In the genomic region with DNA sequence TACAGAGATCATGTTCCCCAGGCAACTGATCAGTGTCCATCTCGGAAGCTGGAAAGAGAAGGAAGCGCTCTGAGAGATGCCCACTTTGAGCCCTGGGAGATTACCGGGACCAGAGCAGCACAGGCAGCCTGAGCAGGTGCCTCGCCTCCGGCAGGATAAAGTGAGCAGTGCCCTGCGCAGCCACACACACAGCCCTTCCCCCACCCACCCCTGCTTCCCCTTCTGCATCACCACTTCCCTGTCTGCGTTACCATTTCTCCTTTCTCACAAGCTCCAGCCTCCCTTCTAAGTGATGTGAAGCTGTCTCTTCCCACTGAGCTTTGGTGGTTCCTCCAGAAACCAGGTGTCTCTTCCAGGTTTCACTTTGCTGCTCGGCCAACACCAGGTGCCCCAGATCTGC, we compare ENCODE assay signal across 12 mouse cellular contexts. TPM values are rescaled to one million over a fixed set of nuclear protein-coding genes. Genes with fewer than 3 reads are reported as not detected.
DNase-seq lines count a peak whose midpoint lies in the region; ATAC-seq and TF ChIP-seq lines count a peak whose summit lies in the region.
"Had no signal": no experiment of that assay in that cellular context is flagged by ENCODE, and none has a peak within 500 bp of the region (broad histone marks: within the 10 kb centered on the region; RNA-seq: fewer than 3 reads in every experiment).

No protein-coding gene starts in this region.

- no peak for ATAC-seq in kidney, embryonic 15.5 days (replicated peaks; ENCODE audit: low FRiP score)
- ATAC-seq in liver, embryonic 16.5 days (ENCODE audit: low read depth): no peak

- no peaks in the 10 kb centered on the region for H3K27me3 ChIP-seq in kidney, embryonic 15.5 days
- peaks cover 8% of the 10 kb centered on the region for H3K27me3 ChIP-seq in E14TG2a.4 (ENCODE audit: insufficient read depth, low read length)
- no peaks in the 10 kb centered on the region for H3K27me3 ChIP-seq in liver, embryonic 16.5 days (ENCODE audit: control insufficient read depth, insufficient read depth, low read depth, low read length)
- H3K27me3 ChIP-seq: neural tube, embryonic 12.5 days had no signal

- no peaks in the 10 kb centered on the region for H3K9me3 ChIP-seq in kidney, embryonic 15.5 days (replicated peaks)
- H3K9me3 ChIP-seq in E14TG2a.4 (ENCODE audit: low read length): no peaks in the 10 kb centered on the region
- H3K9me3 ChIP-seq in liver, embryonic 16.5 days (replicated peaks; ENCODE audit: control insufficient read depth, low read length): no peaks in the 10 kb centered on the region
- H3K9me3 ChIP-seq: neural tube, embryonic 12.5 days had no signal

- H3K36me3 ChIP-seq in kidney, embryonic 15.5 days: no peaks in the 10 kb centered on the region
- H3K36me3 ChIP-seq in E14TG2a.4 (ENCODE audit: insufficient read depth, low read length): peaks cover 10% of the 10 kb centered on the region
- no peaks in the 10 kb centered on the region for H3K36me3 ChIP-seq in liver, embryonic 16.5 days (ENCODE audit: control insufficient read depth, insufficient read depth)
- H3K36me3 ChIP-seq: neural tube, embryonic 12.5 days had no signal

- H3K4me3 ChIP-seq in kidney, embryonic 15.5 days (replicated peaks): no peak overlapping the region
- H3K4me3 ChIP-seq in E14TG2a.4 (replicated peaks; ENCODE audit: low read length): peak overlapping the region; percentile 48; the same call in 1 of the 2 replicates
- H3K4me3 ChIP-seq in liver, embryonic 16.5 days (ENCODE audit: low read depth, low read length): no peak overlapping the region
- H3K4me3 ChIP-seq: neural tube, embryonic 12.5 days had no signal

- H3K27ac ChIP-seq in kidney, embryonic 15.5 days: peak overlapping the region; percentile 48
- 0 out of 2 replicates have a peak overlapping the region, but pooled peaks have one; percentile 13 for H3K27ac ChIP-seq in liver, embryonic 16.5 days (ENCODE audit: low read length)
- H3K27ac ChIP-seq: neural tube, embryonic 12.5 days had no signal

- WGBS in kidney, embryonic 15.5 days: 51% methylated on average over 8 of the region's 8 CpGs
- 13% methylated on average over 8 of the region's 8 CpGs for WGBS in liver, embryonic 16.5 days (ENCODE audit: insufficient replicate concordance)

- DNase-seq in kidney, adult 9 months: no peak
- DNase-seq in ZHBTc4 (ENCODE audit: low read depth, low spot score) (peak; percentile 48), MN1 (ENCODE audit: low spot score) (no peak)
- DNase-seq in yolk sac, embryonic 10.5 days (ENCODE audit: low spot score): no peak
- DNase-seq in ovary, adult 18-20 months (ENCODE audit: low spot score): no peak
- DNase-seq: adrenal gland, postnatal 36 days; kidney, postnatal 14 days; thymus, postnatal 36 days had no signal

- H3K4me2 ChIP-seq in kidney, embryonic 15.5 days: 0 out of 2 replicates have a peak overlapping the region, but pooled peaks have one; percentile 19
- no peak overlapping the region for H3K4me2 ChIP-seq in liver, embryonic 16.5 days (ENCODE audit: low read depth, low read length)
- H3K4me2 ChIP-seq: neural tube, embryonic 12.5 days had no signal

- H3K4me1 ChIP-seq in kidney, embryonic 15.5 days: peaks cover 23% of the 10 kb centered on the region
- H3K4me1 ChIP-seq in E14TG2a.4 (replicated peaks; ENCODE audit: low read depth, low read length): peaks cover 72% of the 10 kb centered on the region
- H3K4me1 ChIP-seq in liver, embryonic 16.5 days (ENCODE audit: control insufficient read depth, low read depth, low read length): peaks cover 2% of the 10 kb centered on the region

- no peak overlapping the region for H3K9ac ChIP-seq in kidney, embryonic 15.5 days
- H3K9ac ChIP-seq in liver, embryonic 16.5 days (ENCODE audit: low read depth, low read length): no peak overlapping the region
- H3K9ac ChIP-seq: neural tube, embryonic 12.5 days had no signal

- no peak for TF ChIP-seq CTCF in E14TG2a.4 (conservative IDR thresholded peaks at IDR 0.05; ENCODE audit: low read length)

RNA-seq across cellular contexts. Expression of gene Notch4, which starts 2.9 kb away (rescaled TPM):
- polyA plus RNA-seq in kidney, embryonic 15.5 days (2015; fragmentation: Nextera tagmentation; extraction: Ambion mirVana): 8.7 and 11.8 TPM in 2 replicates
- polyA plus RNA-seq in liver, embryonic 16.5 days (2015; fragmentation: Nextera tagmentation; extraction: Ambion mirVana): 0.71 and 0.81 TPM in 2 replicates

RNA-seq across cellular contexts. Expression of gene Gpsm3, which starts 28.4 kb away (rescaled TPM):
- polyA plus RNA-seq in kidney, embryonic 15.5 days (2015; fragmentation: Nextera tagmentation; extraction: Ambion mirVana): 20.8 and 22.6 TPM in 2 replicates
- polyA plus RNA-seq in liver, embryonic 16.5 days (2015; fragmentation: Nextera tagmentation; extraction: Ambion mirVana): 14.4 and 15.3 TPM in 2 replicates

RNA-seq across cellular contexts. Expression of gene Pbx2, which starts 29.9 kb away (rescaled TPM):
- 14.9 and 16.7 TPM in 2 replicates for polyA plus RNA-seq in kidney, embryonic 15.5 days (2015; fragmentation: Nextera tagmentation; extraction: Ambion mirVana)
- 2.5 and 3.2 TPM in 2 replicates for polyA plus RNA-seq in liver, embryonic 16.5 days (2015; fragmentation: Nextera tagmentation; extraction: Ambion mirVana)

RNA-seq across cellular contexts. Expression of gene Ager, which starts 36.5 kb away (rescaled TPM):
- 6.5 and 7.5 TPM in 2 replicates for polyA plus RNA-seq in kidney, embryonic 15.5 days (2015; fragmentation: Nextera tagmentation; extraction: Ambion mirVana)
- polyA plus RNA-seq in liver, embryonic 16.5 days (2015; fragmentation: Nextera tagmentation; extraction: Ambion mirVana): 0.57 and 0.77 TPM in 2 replicates

RNA-seq across cellular contexts. Expression of gene Rnf5, which starts 42.3 kb away (rescaled TPM):
- polyA plus RNA-seq in kidney, embryonic 15.5 days (2015; fragmentation: Nextera tagmentation; extraction: Ambion mirVana): 166 and 168 TPM in 2 replicates
- polyA plus RNA-seq in liver, embryonic 16.5 days (2015; fragmentation: Nextera tagmentation; extraction: Ambion mirVana): 90.3 and 92.4 TPM in 2 replicates
